Mouse (Mus musculus) olfactory bulb, adult 2 months (tissue): ENCODE data around the gene Mkrn1. TPM values are rescaled to one million over a fixed set of nuclear protein-coding genes. Genes with fewer than 3 reads are reported as not detected.
A peak's percentile ranks its signal among the peaks of the same experiment; 100 is the strongest.
"Not testable (repeated sequence)": the region's sequence is repeated elsewhere in the genome, so short reads cannot be mapped to it uniquely, and the experiment has no call there.

ENCODE experiments used
- H3K27ac ChIP-seq: fragments of 200-500 bp; 2 replicates; pipeline ENCODE4 v1.5.1; 2012; ENCODE audit warnings: low read depth, low read length; ENCODE audit not compliant: insufficient read depth
- H3K4me1 ChIP-seq: fragments of 200-500 bp; 2 replicates; pipeline ENCODE4 v1.6.1; 2012; ENCODE audit warnings: low read length; ENCODE audit not compliant: control insufficient read depth, insufficient read depth
- H3K4me3 ChIP-seq: fragments of 200-500 bp; 2 replicates; pipeline ENCODE4 v1.5.1; 2012; ENCODE audit warnings: mild to moderate bottlenecking, low read depth, low read length, moderate library complexity; ENCODE audit not compliant: insufficient read depth
- CTCF ChIP-seq: fragments of 200-500 bp; IDR thresholded peaks from 2 replicates; pipeline ENCODE4 v1.5.1; 2012; ENCODE audit warnings: low read depth, mild to moderate bottlenecking, low read length, moderate library complexity; ENCODE audit not compliant: insufficient read depth
- POLR2A ChIP-seq: fragments of 200-500 bp; IDR thresholded peaks from 2 replicates; pipeline ENCODE4 v1.6.1; 2012; ENCODE audit warnings: mild to moderate bottlenecking, low read depth, low read length, moderate library complexity; ENCODE audit not compliant: insufficient read depth
- WGBS: fragments of 180-500 bp; shearing (Covaris S2); methylation state at CpG from one replicate; pipeline ENCODE4 v1.1.7; 2018; 5-methylcytosine and 5-hydroxymethylcytosine counted together
- polyA plus RNA-seq: library from polyadenylated mRNA; stranded (reverse); fragments of >200 nt; gene quantifications from 2 replicates; pipeline ENCODE4 v1.2.4, GENCODE M21; 2012; ENCODE audit warnings: low replicate concordance; ENCODE audit not compliant: missing spikeins, insufficient read depth, insufficient read length

Gene Mkrn1
- polyA plus RNA-seq, 1 experiment: not detected

- 0% methylated on average over 43 of the region's 43 CpGs for WGBS
Measured at GRCm38 (mm10) chr6:39377311-39377827, 42.9 kb downstream of the Mkrn1 start, which contains the start of gene Slc37a3. Gene Slc37a3 (minus strand): TSS chr6:39377675.

DNA sequence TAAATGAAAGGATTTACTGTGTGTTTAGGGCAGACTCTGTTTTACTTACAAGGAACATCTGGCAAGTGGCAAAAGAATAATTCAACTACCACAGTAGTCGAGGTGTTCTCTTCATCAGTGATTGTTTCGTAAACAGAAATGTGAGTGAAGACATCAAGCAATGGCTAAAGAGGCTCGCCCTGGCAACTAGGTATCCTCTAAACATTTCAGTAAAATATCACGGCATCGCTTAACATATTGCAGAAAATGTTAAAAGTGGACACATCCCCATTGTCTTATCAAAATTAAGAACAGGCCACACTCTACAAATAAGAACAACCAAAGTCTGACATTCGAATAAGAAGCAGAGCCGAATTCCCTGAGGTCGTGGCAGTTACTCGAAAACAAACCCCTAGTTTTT lies 43.5 kb downstream of the Mkrn1 start:
- Histone ChIP-seq H3K27ac (no peak overlapping the region), H3K4me1 (peaks cover 3% of the 10 kb centered on the region; the same call in 1 of the 2 replicates), H3K4me3 (peak overlapping the region; percentile 84)
- TF ChIP-seq CTCF (no peak), POLR2A (no peak)
- WGBS: 18% methylated on average over 9 of the region's 9 CpGs

More at GRCm38 (mm10) chr6:39377311-39377827, 42.9 kb downstream of the Mkrn1 start, which contains the start of gene Slc37a3:
- TF ChIP-seq POLR2A (peak; percentile 37; the same call in 1 of the 2 replicates), CTCF (no peak)
- Histone ChIP-seq H3K4me3 (peak within 1 kb of the TSS; percentile 84), H3K4me1 (peaks cover 3% of the 10 kb centered on the region; the same call in 1 of the 2 replicates), H3K27ac (no peak within 1 kb of the TSS)

- H3K4me3 ChIP-seq: no peak overlapping the region
- TF ChIP-seq CTCF: no peak
- TF ChIP-seq POLR2A: no peak
- H3K4me1 ChIP-seq: no peaks in the 10 kb centered on the region
- WGBS: 83% methylated on average over 4 of the region's 4 CpGs
- no peak overlapping the region for H3K27ac ChIP-seq
Measured at GRCm38 (mm10) chr6:39373301-39373955, 46.8 kb downstream of the Mkrn1 start.

DNA sequence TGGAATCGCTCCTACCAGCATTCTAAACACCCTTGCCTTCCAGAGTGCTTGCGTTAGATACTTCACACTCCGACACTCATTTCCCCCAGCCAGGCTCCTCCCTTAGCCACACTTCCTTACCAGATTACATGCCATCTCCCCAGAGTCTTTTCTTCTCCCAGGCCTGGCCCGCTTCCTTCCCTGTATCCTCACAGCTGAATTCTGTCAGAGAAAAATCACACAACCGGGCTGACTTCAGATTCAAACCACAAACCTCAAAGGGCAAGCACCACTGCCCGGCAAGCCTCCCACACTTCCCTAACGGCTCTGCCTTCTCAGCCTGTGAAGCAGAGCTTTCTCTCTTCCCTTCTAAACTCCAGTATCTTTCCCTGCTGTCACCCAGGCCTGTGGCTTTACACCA lies 47.5 kb downstream of the Mkrn1 start:
- Histone ChIP-seq H3K4me1 (no peaks in the 10 kb centered on the region), H3K4me3 (no peak overlapping the region), H3K27ac (no peak overlapping the region)
- TF ChIP-seq POLR2A (no peak), CTCF (no peak)
- WGBS: 76% methylated on average over 7 of the region's 7 CpGs

GRCm38 (mm10) chr6:39372042-39372441 lies 48.2 kb downstream of the Mkrn1 start:
- Histone ChIP-seq H3K4me1 (no peaks in the 10 kb centered on the region), H3K27ac (no peak overlapping the region), H3K4me3 (no peak overlapping the region)
- TF ChIP-seq CTCF (no peak), POLR2A (no peak)

DNA sequence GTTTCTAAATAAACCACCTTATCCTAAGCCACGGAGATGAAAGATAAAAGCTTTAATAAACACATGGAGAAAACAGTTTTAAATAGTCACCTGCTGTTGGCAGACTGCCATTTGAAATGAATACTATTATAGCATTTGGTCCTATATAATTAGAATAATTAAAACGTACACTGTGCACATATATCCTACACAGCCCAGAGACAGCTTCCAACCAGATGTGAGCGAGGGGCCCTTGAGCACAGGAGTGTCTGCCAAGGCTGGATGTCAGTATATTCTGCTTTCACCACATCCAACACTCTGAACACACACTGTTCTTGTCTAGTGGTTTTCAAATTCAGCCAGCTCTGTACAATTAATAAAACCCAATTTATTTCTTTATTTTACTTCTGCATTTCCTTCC lies 50.6 kb downstream of the Mkrn1 start:
- H3K4me3 ChIP-seq: no peak overlapping the region
- H3K27ac ChIP-seq: no peak overlapping the region
- no peaks in the 10 kb centered on the region for H3K4me1 ChIP-seq
- no peak for TF ChIP-seq POLR2A
- no peak for TF ChIP-seq CTCF
- WGBS: 26% methylated on average over 3 of the region's 3 CpGs

GRCm38 (mm10) chr6:39362684-39363083 lies 57.6 kb downstream of the Mkrn1 start:
- TF ChIP-seq POLR2A: no peak
- TF ChIP-seq CTCF: no peak
- WGBS: 96% methylated on average over 2 of the region's 2 CpGs
- no peaks in the 10 kb centered on the region; the same call in 1 of the 2 replicates for H3K4me1 ChIP-seq

GRCm38 (mm10) chr6:39359207-39359606 lies 61.1 kb downstream of the Mkrn1 start:
- not testable (repeated sequence) for H3K4me3 ChIP-seq, H3K27ac ChIP-seq, H3K4me1 ChIP-seq
- WGBS: 96% methylated on average over 9 of the region's 9 CpGs

More at GRCm38 (mm10) chr6:39362684-39363083, 57.6 kb downstream of the Mkrn1 start:
- no peak overlapping the region for H3K4me3 ChIP-seq
- H3K27ac ChIP-seq: no peak overlapping the region

DNA sequence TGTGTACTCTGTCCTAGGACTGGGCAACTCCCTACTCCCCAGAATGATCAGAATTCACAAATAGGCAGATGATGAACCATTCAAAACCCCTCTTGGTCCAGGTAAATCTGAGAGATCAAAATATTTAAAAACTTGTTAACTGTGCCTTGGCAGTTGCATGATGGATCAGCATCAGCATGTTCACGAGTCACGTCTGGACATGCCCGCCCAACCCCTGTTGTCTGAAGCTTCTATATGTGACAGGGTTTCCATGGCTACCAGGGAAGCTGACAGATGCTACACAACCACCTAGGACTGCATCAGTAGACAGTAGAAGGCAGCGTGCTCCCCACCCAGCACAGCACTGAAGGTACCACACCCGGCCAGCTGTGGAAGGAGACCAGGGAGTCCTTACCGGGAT lies 71.3 kb downstream of the Mkrn1 start:
- Histone ChIP-seq H3K27ac (no peak overlapping the region), H3K4me1 (0 out of 2 replicates have a peak, but pooled peaks cover 12% of the 10 kb centered on the region), H3K4me3 (no peak overlapping the region)
- no peak for TF ChIP-seq POLR2A
- TF ChIP-seq CTCF: no peak
- 94% methylated on average over 6 of the region's 6 CpGs for WGBS
